Mouse (Mus musculus) MEL (cell line): ENCODE measurements around the gene Gm17655. TPM values are rescaled to one million over a fixed set of nuclear protein-coding genes. Genes with fewer than 3 reads are reported as not detected.

Source experiments
- DNase-seq: peaks from one replicate; pipeline ENCODE4 v3.0.0; 2011; ENCODE audit warnings: low read depth, low spot score
- H3K27ac ChIP-seq: 2 replicates; pipeline ENCODE4 v1.5.1; 2012; ENCODE audit warnings: low read depth, mild to moderate bottlenecking, control low read depth, low read length, moderate library complexity; ENCODE audit not compliant: control insufficient read depth
- H3K27me3 ChIP-seq, 2 experiments: fragments of 150-350 bp in 1 of 2; sonication (generic) in 1 of 2; 2 replicates each; pipeline ENCODE4 v1.6.1; 2012; ENCODE audit warnings: low read length in 2 of 2, mild to moderate bottlenecking in 2 of 2, improper control_type of control experiment in 1 of 2, moderate library complexity in 1 of 2; ENCODE audit not compliant: insufficient read depth in 2 of 2, control insufficient read depth in 1 of 2
- H3K36me3 ChIP-seq, 2 experiments: 2 replicates each; pipeline ENCODE4 v1.6.1; 2012 to 2014; ENCODE audit warnings: low read length in 2 of 2, improper control_type of control experiment in 1 of 2, inconsistent platforms in 1 of 2, mild to moderate bottlenecking in 1 of 2; ENCODE audit not compliant: insufficient read depth in 2 of 2, control insufficient read depth in 1 of 2
- H3K4me1 ChIP-seq, 2 experiments: fragments of 150-350 bp in 1 of 2; sonication (generic) in 1 of 2; 2 replicates each; pipeline ENCODE4 v1.6.1; 2012; ENCODE audit warnings: low read length in 2 of 2, improper control_type of control experiment in 1 of 2, mild to moderate bottlenecking in 1 of 2; ENCODE audit not compliant: insufficient read depth in 2 of 2, control insufficient read depth in 1 of 2
- H3K4me3 ChIP-seq, 2 experiments: fragments of 150-350 bp in 1 of 2; sonication (generic) in 1 of 2; 2 replicates each; pipeline ENCODE4 v1.5.1; 2012; ENCODE audit warnings: low read depth in 2 of 2, low read length in 2 of 2, mild to moderate bottlenecking in 2 of 2, moderate library complexity in 2 of 2, control low read depth in 1 of 2, improper control_type of control experiment in 1 of 2; ENCODE audit not compliant: control insufficient read depth in 1 of 2, insufficient read depth in 1 of 2
- H3K79me2 ChIP-seq: 2 replicates; pipeline ENCODE4 v1.6.1; 2012; ENCODE audit warnings: mild to moderate bottlenecking, low read length, moderate library complexity; ENCODE audit not compliant: control insufficient read depth, poor library complexity, insufficient read depth
- H3K9ac ChIP-seq: 2 replicates; pipeline ENCODE4 v1.6.1; 2012; ENCODE audit warnings: low read depth, mild to moderate bottlenecking, control low read depth, low read length, moderate library complexity; ENCODE audit not compliant: control insufficient read depth, poor library complexity, severe bottlenecking
- H3K9me3 ChIP-seq: fragments of 150-350 bp; sonication (generic); replicated peaks from 2 replicates; pipeline ENCODE4 v1.6.1; 2012; ENCODE audit warnings: mild to moderate bottlenecking, low read length, improper control_type of control experiment, moderate library complexity; ENCODE audit not compliant: insufficient read depth
- CHD1 ChIP-seq: IDR thresholded peaks from 2 replicates; pipeline ENCODE4 v1.6.1; 2012; ENCODE audit warnings: low read depth, mild to moderate bottlenecking, inconsistent platforms, low read length, improper control_type of control experiment
- CTCF ChIP-seq, 3 experiments: IDR thresholded peaks in 2 of 3; conservative IDR thresholded peaks in 1 of 3; 2 replicates each; pipeline ENCODE4 v1.5.1; 2011 to 2012; ENCODE audit warnings: low read length in 3 of 3, low read depth in 2 of 3, mild to moderate bottlenecking in 2 of 3, improper control_type of control experiment in 1 of 3, inconsistent platforms in 1 of 3, mixed read lengths in 1 of 3, moderate library complexity in 1 of 3; ENCODE audit not compliant: control insufficient read depth in 1 of 3, insufficient read depth in 1 of 3, poor library complexity in 1 of 3, severe bottlenecking in 1 of 3
- E2F4 ChIP-seq: IDR thresholded peaks from 2 replicates; pipeline ENCODE4 v1.6.1; 2011; ENCODE audit warnings: low read depth, low read length, improper control_type of control experiment, borderline replicate concordance
- ELF1 ChIP-seq: IDR thresholded peaks from 2 replicates; pipeline ENCODE4 v1.6.1; 2014; ENCODE audit warnings: low read depth, mild to moderate bottlenecking, inconsistent platforms, low read length, improper control_type of control experiment, moderate library complexity
- ETS1 ChIP-seq: IDR thresholded peaks from 2 replicates; pipeline ENCODE4 v1.6.1; 2012; ENCODE audit warnings: low read depth, mild to moderate bottlenecking, inconsistent platforms, low read length, improper control_type of control experiment, moderate library complexity
- GATA1 ChIP-seq: IDR thresholded peaks from 2 replicates; pipeline ENCODE4 v1.6.1; 2011; ENCODE audit warnings: low read depth, low read length, improper control_type of control experiment
- HCFC1 ChIP-seq: IDR thresholded peaks from 2 replicates; pipeline ENCODE4 v1.6.1; 2012; ENCODE audit warnings: low read depth, mild to moderate bottlenecking, inconsistent platforms, low read length, improper control_type of control experiment, moderate library complexity
- MAFK ChIP-seq: IDR thresholded peaks from 2 replicates; pipeline ENCODE4 v1.6.1; 2011; ENCODE audit warnings: low read depth, mild to moderate bottlenecking, low read length, improper control_type of control experiment, borderline replicate concordance
- MAX ChIP-seq: IDR thresholded peaks from 2 replicates; pipeline ENCODE4 v1.6.1; 2011; ENCODE audit warnings: low read length, improper control_type of control experiment
- MEF2A ChIP-seq: IDR thresholded peaks from 2 replicates; pipeline ENCODE4 v1.6.1; 2014; ENCODE audit warnings: low read depth, mild to moderate bottlenecking, inconsistent platforms, low read length, improper control_type of control experiment; ENCODE audit not compliant: poor library complexity, insufficient replicate concordance, severe bottlenecking; ENCODE audit errors: extremely low read depth
- MXI1 ChIP-seq: IDR thresholded peaks from 2 replicates; pipeline ENCODE4 v1.6.1; 2011; ENCODE audit warnings: mild to moderate bottlenecking, low read depth, low read length, improper control_type of control experiment
- MYB ChIP-seq: IDR thresholded peaks from 2 replicates; pipeline ENCODE4 v1.6.1; 2011; ENCODE audit warnings: mild to moderate bottlenecking, low read depth, low read length, improper control_type of control experiment
- MYC ChIP-seq: IDR thresholded peaks from 2 replicates; pipeline ENCODE4 v1.6.1; 2011; ENCODE audit warnings: low read depth, mild to moderate bottlenecking, low read length, improper control_type of control experiment, moderate library complexity
- NELFE ChIP-seq: IDR thresholded peaks from 2 replicates; pipeline ENCODE4 v1.6.1; 2011; ENCODE audit warnings: low read depth, low read length, improper control_type of control experiment
- NRF1 ChIP-seq: IDR thresholded peaks from 2 replicates; pipeline ENCODE4 v1.6.1; 2014; ENCODE audit warnings: low read depth, mild to moderate bottlenecking, inconsistent platforms, low read length, improper control_type of control experiment, moderate library complexity; ENCODE audit not compliant: poor library complexity, insufficient read depth, severe bottlenecking
- POLR2A ChIP-seq, 2 experiments: IDR thresholded peaks; 2 replicates each; pipeline ENCODE4 v1.6.1; 2011 to 2012; ENCODE audit warnings: low read length in 2 of 2, mild to moderate bottlenecking in 2 of 2, control low read depth in 1 of 2, improper control_type of control experiment in 1 of 2, low read depth in 1 of 2, moderate library complexity in 1 of 2; ENCODE audit not compliant: control insufficient read depth in 1 of 2, insufficient read depth in 1 of 2, poor library complexity in 1 of 2
- POLR2AphosphoS2 ChIP-seq: IDR thresholded peaks from 2 replicates; pipeline ENCODE4 v1.6.1; 2011; ENCODE audit warnings: low read length, improper control_type of control experiment
- POLR2AphosphoS5 ChIP-seq: IDR thresholded peaks from 2 replicates; pipeline ENCODE4 v1.6.1; 2012; ENCODE audit warnings: low read depth, borderline replicate concordance, mild to moderate bottlenecking, inconsistent platforms, low read length, moderate library complexity, mixed read lengths
- SMC3 ChIP-seq: IDR thresholded peaks from 2 replicates; pipeline ENCODE4 v1.6.1; 2011; ENCODE audit warnings: low read depth, low read length, improper control_type of control experiment
- TAL1 ChIP-seq: IDR thresholded peaks from 2 replicates; pipeline ENCODE4 v1.6.1; 2012; ENCODE audit warnings: mild to moderate bottlenecking, inconsistent platforms, low read length, moderate library complexity, mixed read lengths
- TCF12 ChIP-seq: IDR thresholded peaks from 2 replicates; pipeline ENCODE4 v1.6.1; 2014; ENCODE audit warnings: low read depth, mild to moderate bottlenecking, inconsistent platforms, low read length, improper control_type of control experiment, moderate library complexity
- UBTF ChIP-seq: IDR thresholded peaks from 2 replicates; pipeline ENCODE4 v1.6.1; 2012; ENCODE audit warnings: low read depth, mild to moderate bottlenecking, inconsistent platforms, low read length, improper control_type of control experiment, moderate library complexity, borderline replicate concordance; ENCODE audit not compliant: insufficient read depth
- USF1 ChIP-seq: IDR thresholded peaks from 2 replicates; pipeline ENCODE4 v1.6.1; 2014; ENCODE audit warnings: low read depth, mild to moderate bottlenecking, inconsistent platforms, low read length, improper control_type of control experiment, moderate library complexity
- USF2 ChIP-seq, 2 experiments: IDR thresholded peaks; 2 replicates each; pipeline ENCODE4 v1.6.1; 2011 to 2012; ENCODE audit warnings: improper control_type of control experiment in 2 of 2, low read length in 2 of 2, borderline replicate concordance in 1 of 2, inconsistent platforms in 1 of 2, low read depth in 1 of 2, mild to moderate bottlenecking in 1 of 2; ENCODE audit not compliant: insufficient read depth in 1 of 2
- ZMIZ1 ChIP-seq: IDR thresholded peaks from 2 replicates; pipeline ENCODE4 v1.6.1; 2012; ENCODE audit warnings: low read depth, mild to moderate bottlenecking, inconsistent platforms, low read length, improper control_type of control experiment, moderate library complexity
- ZNF384 ChIP-seq: IDR thresholded peaks from 2 replicates; pipeline ENCODE4 v1.6.1; 2012; ENCODE audit warnings: low read depth, mild to moderate bottlenecking, inconsistent platforms, low read length, improper control_type of control experiment
- polyA plus RNA-seq, 2 experiments: library from polyadenylated mRNA; stranded (reverse) in 1 of 2; unstranded in 1 of 2; fragments of >175 nt in 1 of 2; fragments of >200 nt in 1 of 2; gene quantifications; 2 replicates each; pipeline versions ENCODE4 v1.2.1 to v1.2.4; 2012; ENCODE audit warnings: low replicate concordance in 2 of 2, low read depth in 1 of 2; ENCODE audit not compliant: insufficient read length in 2 of 2, insufficient read depth in 1 of 2, missing spikeins in 1 of 2
- total RNA-seq: library from RNA; depleted of rRNA; stranded (reverse); fragments of 300-350 nt; gene quantifications from 2 replicates; pipeline ENCODE4 v1.2.3, GENCODE M21; 2012

Gene Gm17655
- total and polyA plus RNA-seq, 3 experiments = 2.2 to 259 (median 2.9) TPM

DNA sequence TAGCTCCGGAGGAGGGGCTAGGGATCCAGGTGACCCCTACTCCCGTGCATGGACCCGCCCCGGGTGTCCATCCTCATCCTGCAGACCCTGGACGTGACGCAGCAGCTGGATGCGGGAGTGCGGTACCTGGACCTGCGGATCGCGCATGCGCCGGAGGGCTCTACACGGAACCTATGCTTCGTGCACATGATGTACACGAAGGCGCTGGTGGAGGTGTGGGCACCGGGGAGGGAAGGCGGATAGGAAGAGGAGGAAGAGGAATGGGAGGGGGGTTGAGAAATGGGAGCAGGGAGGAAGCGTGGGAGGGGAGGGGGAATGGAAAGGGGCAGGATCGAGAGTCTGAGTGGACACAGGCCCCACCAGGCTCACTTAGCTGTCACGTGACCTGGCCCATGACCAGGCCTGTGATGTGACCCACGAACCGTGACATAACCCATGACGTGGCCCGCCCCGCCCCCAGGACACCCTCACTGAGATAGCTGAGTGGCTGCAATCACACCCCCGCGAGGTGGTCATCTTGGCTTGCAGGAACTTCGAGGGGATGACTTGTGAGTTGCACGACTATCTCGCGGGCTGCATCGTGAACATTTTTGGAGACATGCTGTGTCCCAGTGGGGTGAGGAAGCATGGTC, 29.5 kb upstream of the Gm17655 start:
- Histone ChIP-seq H3K9ac (no peak overlapping the region), H3K27me3 (no peaks in the 10 kb centered on the region), H3K9me3 (no peaks in the 10 kb centered on the region), H3K27ac (no peak overlapping the region), H3K4me1 (peaks cover 0 to 4% of the 10 kb centered on the region in 2 experiments; a peak in 2 of 4 replicates), H3K36me3 (peaks cover 0 to under 1% of the 10 kb centered on the region in 2 experiments; a peak in 2 of 4 replicates), H3K79me2 (peaks cover 11% of the 10 kb centered on the region), H3K4me3 (no peak overlapping the region)
- no peak for DNase-seq
- no peak for TF ChIP-seq MXI1
- no peak for TF ChIP-seq MYC
- 0 out of 2 replicates have a peak, but pooled peaks have one; percentile 56 for TF ChIP-seq POLR2AphosphoS2
- TF ChIP-seq MEF2A = no peak
- no peak for TF ChIP-seq TAL1
- TF ChIP-seq CHD1 = no peak
- TF ChIP-seq TCF12 = no peak
- no peak for TF ChIP-seq HCFC1
- TF ChIP-seq ELF1 = no peak
- no peak for TF ChIP-seq MAFK
- no peak for TF ChIP-seq ETS1
- no peak for TF ChIP-seq USF2 (IDR thresholded peaks at IDR 0.05; ENCODE audit: borderline replicate concordance in 1 of 2, insufficient read depth in 1 of 2, low read depth in 1 of 2, low read length in 2 of 2)
- TF ChIP-seq POLR2A (IDR thresholded peaks at IDR 0.05; ENCODE audit: control insufficient read depth in 1 of 2, insufficient read depth in 1 of 2, low read depth in 1 of 2, low read length in 2 of 2, poor library complexity in 1 of 2) = peak in 1 of 2 experiments; percentile 16; a peak in 1 of 4 replicates
- TF ChIP-seq E2F4 = no peak

DNA sequence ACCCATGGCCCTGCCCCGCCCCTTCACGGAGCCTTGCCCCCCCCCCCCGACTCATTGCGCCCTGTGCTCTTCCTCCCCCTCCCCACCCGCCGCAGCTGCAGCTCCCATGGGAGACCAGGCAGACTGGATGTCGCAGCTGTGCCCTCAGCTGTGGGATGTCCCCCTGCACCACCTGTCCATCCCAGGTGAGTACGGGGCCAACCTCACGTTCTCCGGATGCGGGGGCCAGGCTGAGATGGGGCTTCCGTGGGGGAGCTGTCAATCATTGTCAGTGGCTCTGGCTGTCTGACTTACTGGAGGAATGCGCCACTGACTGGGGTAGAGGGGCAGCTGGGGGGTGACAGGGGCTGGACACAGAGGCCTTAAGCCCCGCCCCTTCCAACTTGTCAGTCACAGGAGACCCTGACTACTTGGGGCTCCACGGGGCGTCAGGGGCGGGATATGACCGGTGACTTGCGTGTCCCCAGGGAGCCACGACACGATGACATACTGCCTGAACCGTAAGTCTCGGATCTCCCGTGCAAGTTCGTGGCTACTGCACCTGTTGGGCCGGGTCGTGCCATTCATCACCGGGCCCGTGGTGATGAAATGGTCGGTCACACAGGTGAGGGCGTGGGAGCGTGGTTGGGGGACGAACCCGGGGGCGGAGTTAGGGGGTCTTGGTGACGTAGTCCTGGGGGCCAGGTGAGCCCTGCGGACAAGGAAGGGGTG, 28.8 kb upstream of the Gm17655 start:
- no peak overlapping the region for H3K27ac ChIP-seq
- H3K4me1 ChIP-seq = no peaks in the 10 kb centered on the region
- no peaks in the 10 kb centered on the region for H3K27me3 ChIP-seq
- H3K79me2 ChIP-seq = peaks cover 4% of the 10 kb centered on the region; the same call in 1 of the 2 replicates
- no peak for DNase-seq
- no peak overlapping the region for H3K9ac ChIP-seq
- no peaks in the 10 kb centered on the region for H3K9me3 ChIP-seq
- TF ChIP-seq CTCF (IDR thresholded peaks at IDR 0.05 in 2 of 3, conservative IDR thresholded peaks at IDR 0.05 in 1 of 3; ENCODE audit: control insufficient read depth in 1 of 3, insufficient read depth in 1 of 3, low read depth in 2 of 3, low read length in 3 of 3, poor library complexity in 1 of 3, severe bottlenecking in 1 of 3) (no peak), ETS1 (no peak), ZNF384 (no peak), USF1 (no peak), UBTF (no peak), CHD1 (no peak), ZMIZ1 (no peak), MYB (no peak), TAL1 (no peak), MEF2A (no peak), USF2 (IDR thresholded peaks at IDR 0.05; ENCODE audit: borderline replicate concordance in 1 of 2, insufficient read depth in 1 of 2, low read depth in 1 of 2, low read length in 2 of 2) (no peak), NRF1 (no peak), GATA1 (no peak), MXI1 (no peak), POLR2AphosphoS2 (no peak), SMC3 (no peak), NELFE (no peak), POLR2A (IDR thresholded peaks at IDR 0.05; ENCODE audit: control insufficient read depth in 1 of 2, insufficient read depth in 1 of 2, low read depth in 1 of 2, low read length in 2 of 2, poor library complexity in 1 of 2) (no peak), MAX (no peak), POLR2AphosphoS5 (no peak)
- TF ChIP-seq, all 39 proteins: peak for 0
- no peaks in the 10 kb centered on the region; a peak in 1 of 4 replicates for H3K36me3 ChIP-seq
- H3K4me3 ChIP-seq = no peak overlapping the region
